Mouse (Mus musculus) activated CD4-positive, CD25-positive, alpha-beta regulatory T cell, adult 4 months (primary cell): ENCODE results near the gene Myo5a. TPM values are rescaled to one million over a fixed set of nuclear protein-coding genes. Genes with fewer than 3 reads are reported as not detected.
A peak's percentile ranks its signal among the peaks of the same experiment; 100 is the strongest.

ENCODE experiments used
- ATAC-seq: one replicate; pipeline ENCODE4 v1.8.0; 2017
- polyA plus RNA-seq, 2 experiments: library from polyadenylated mRNA; unstranded; fragments of 100-300 nt; shearing (Covaris generic); gene quantifications; one replicate each; pipeline ENCODE4 v1.2.1; 2017

Gene Myo5a
- polyA plus RNA-seq = 10 to 100 TPM in 1 of 2 experiments, 1 to 10 TPM in 1; 5.7 to 10.6 TPM

GRCm38 (mm10) chr9:75070457-75071028, at the start of gene Myo5a:
Gene Myo5a (plus strand): TSS chr9:75071015.
- no peak for ATAC-seq

- no peak for ATAC-seq
These were observed 48.3 kb upstream of the Myo5a start for GRCm38 (mm10) chr9:75022546-75022945.

GRCm38 (mm10) chr9:75023150-75023894, 47.5 kb upstream of the Myo5a start:
- no peak for ATAC-seq

- no peak for ATAC-seq
These were observed 46.7 kb upstream of the Myo5a start for GRCm38 (mm10) chr9:75024089-75024488.

GRCm38 (mm10) chr9:75025689-75026088, 45.1 kb upstream of the Myo5a start:
- ATAC-seq = no peak

- no peak for ATAC-seq
These were observed 38.4 kb upstream of the Myo5a start for GRCm38 (mm10) chr9:75032408-75032807.

- no peak for ATAC-seq
These were observed 37.7 kb upstream of the Myo5a start for GRCm38 (mm10) chr9:75033141-75033540.

- ATAC-seq = no peak
These were observed 36.1 kb upstream of the Myo5a start for GRCm38 (mm10) chr9:75034691-75035090.

GRCm38 (mm10) chr9:75035944-75036343, 34.9 kb upstream of the Myo5a start:
- no peak for ATAC-seq

- peak; percentile 98 for ATAC-seq
These were observed 33.1 kb upstream of the Myo5a start, which contains the start of gene Arpp19 for GRCm38 (mm10) chr9:75037451-75038356. Gene Arpp19 (plus strand): TSS chr9:75037614.

GRCm38 (mm10) chr9:75038357-75038688, 32.5 kb upstream of the Myo5a start:
- ATAC-seq = no peak

GRCm38 (mm10) chr9:75040566-75040965, 30.2 kb upstream of the Myo5a start:
- ATAC-seq = no peak

GRCm38 (mm10) chr9:75041840-75042525, 28.8 kb upstream of the Myo5a start:
- no peak for ATAC-seq

GRCm38 (mm10) chr9:75043191-75043590, 27.6 kb upstream of the Myo5a start:
- no peak for ATAC-seq

GRCm38 (mm10) chr9:75047079-75047478, 23.7 kb upstream of the Myo5a start:
- no peak for ATAC-seq

- no peak for ATAC-seq
These were observed 21.7 kb upstream of the Myo5a start for GRCm38 (mm10) chr9:75049100-75049499.

GRCm38 (mm10) chr9:75050003-75050402, 20.8 kb upstream of the Myo5a start:
- peak; percentile 82 for ATAC-seq

- no peak for ATAC-seq
These were observed 19.0 kb upstream of the Myo5a start for GRCm38 (mm10) chr9:75051841-75052240.

- no peak for ATAC-seq
These were observed 15.8 kb upstream of the Myo5a start for GRCm38 (mm10) chr9:75055046-75055445.

- ATAC-seq = no peak
These were observed 6.0 kb upstream of the Myo5a start for GRCm38 (mm10) chr9:75064678-75065331.

- peak; percentile 84 for ATAC-seq
These were observed 352 bp downstream of the Myo5a start for GRCm38 (mm10) chr9:75071029-75071705.
